Mouse (Mus musculus) cerebellum, adult 9-11 months (tissue): ENCODE measurements around the gene Mthfsd.

Experiments
- DNase-seq: peaks from one replicate; pipeline ENCODE4 v3.0.0; 2022

Mthfsd gene

GRCm38 (mm10) chr8:121088281-121088680 lies 19.9 kb downstream of the Mthfsd start:
- DNase-seq, result no peak

GRCm38 (mm10) chr8:121086004-121086900 lies 21.9 kb downstream of the Mthfsd start:
- DNase-seq, result no peak

- no peak for DNase-seq
These were observed 22.6 kb downstream of the Mthfsd start for GRCm38 (mm10) chr8:121085561-121085960.

GRCm38 (mm10) chr8:121085011-121085410 lies 23.2 kb downstream of the Mthfsd start:
- DNase-seq, result no peak

GRCm38 (mm10) chr8:121084210-121084951 lies 23.8 kb downstream of the Mthfsd start, which contains the start of gene Foxf1:
Gene Foxf1 (plus strand): TSS chr8:121084386.
- DNase-seq, result no peak

- DNase-seq, result no peak
These were observed 24.3 kb downstream of the Mthfsd start for GRCm38 (mm10) chr8:121083936-121084209.

GRCm38 (mm10) chr8:121083093-121083935 lies 24.9 kb downstream of the Mthfsd start:
- no peak for DNase-seq

- DNase-seq, result no peak
These were observed 25.7 kb downstream of the Mthfsd start for GRCm38 (mm10) chr8:121082218-121083092.

GRCm38 (mm10) chr8:121081398-121081797 lies 26.8 kb downstream of the Mthfsd start:
- no peak for DNase-seq

GRCm38 (mm10) chr8:121080361-121081090 lies 27.7 kb downstream of the Mthfsd start:
- DNase-seq, result no peak

- no peak for DNase-seq
These were observed 28.2 kb downstream of the Mthfsd start for GRCm38 (mm10) chr8:121079944-121080343.

- no peak for DNase-seq
These were observed 29.0 kb downstream of the Mthfsd start for GRCm38 (mm10) chr8:121079201-121079600.

- DNase-seq, result no peak
These were observed 29.5 kb downstream of the Mthfsd start for GRCm38 (mm10) chr8:121078721-121079120.

- no peak for DNase-seq
These were observed 31.6 kb downstream of the Mthfsd start for GRCm38 (mm10) chr8:121076555-121076954.

GRCm38 (mm10) chr8:121075936-121076335 lies 32.3 kb downstream of the Mthfsd start:
- no peak for DNase-seq

- no peak for DNase-seq
These were observed 33.4 kb downstream of the Mthfsd start for GRCm38 (mm10) chr8:121074848-121075145.

GRCm38 (mm10) chr8:121074108-121074847 lies 33.9 kb downstream of the Mthfsd start:
- no peak for DNase-seq

GRCm38 (mm10) chr8:121073174-121074107 lies 34.8 kb downstream of the Mthfsd start:
- no peak for DNase-seq

- DNase-seq, result no peak
These were observed 35.6 kb downstream of the Mthfsd start for GRCm38 (mm10) chr8:121072406-121073130.
